Mouse (Mus musculus) hindbrain, postnatal 0 days (tissue): ENCODE measurements around the gene Ankrd13a. TPM values are rescaled to one million over a fixed set of nuclear protein-coding genes. Genes with fewer than 3 reads are reported as not detected.
A peak's percentile ranks its signal among the peaks of the same experiment; 100 is the strongest.

Experiments
- ATAC-seq: fragments of 200-750 bp; cut with Nextera tagmentation; 2 replicates; pipeline ENCODE4 v1.8.0; 2017; ENCODE audit warnings: mild to moderate bottlenecking, moderate TSS enrichment, moderate library complexity
- DNase-seq: peaks from one replicate; pipeline ENCODE4 v3.0.0-alpha.2; 2015; ENCODE audit warnings: low spot score
- H3K27ac ChIP-seq: fragments of 300-500 bp; sonication (generic); 2 replicates; pipeline ENCODE4 v1.5.1; 2014; ENCODE audit warnings: mild to moderate bottlenecking
- H3K27me3 ChIP-seq: fragments of 300-500 bp; sonication (generic); 2 replicates; pipeline ENCODE4 v1.6.1; 2014; ENCODE audit warnings: low read length, mixed read lengths; ENCODE audit not compliant: insufficient read depth
- H3K36me3 ChIP-seq: fragments of 300-500 bp; sonication (generic); 2 replicates; pipeline ENCODE4 v1.6.1; 2014; ENCODE audit warnings: low read length, mixed read lengths; ENCODE audit not compliant: insufficient read depth
- H3K4me1 ChIP-seq: fragments of 300-500 bp; sonication (generic); 2 replicates; pipeline ENCODE4 v1.6.1; 2014; ENCODE audit warnings: antibody characterized with exemption, low read length, mixed read lengths; ENCODE audit not compliant: insufficient read depth
- H3K4me2 ChIP-seq: fragments of 300-500 bp; sonication (generic); 2 replicates; pipeline ENCODE4 v1.6.1; 2014; ENCODE audit warnings: low read depth, mild to moderate bottlenecking, low read length, moderate library complexity, mixed read lengths
- H3K4me3 ChIP-seq: fragments of 300-500 bp; sonication (generic); 2 replicates; pipeline ENCODE4 v1.5.1; 2014; ENCODE audit warnings: low read length
- H3K9ac ChIP-seq: fragments of 300-500 bp; sonication (generic); replicated peaks from 2 replicates; pipeline ENCODE4 v1.6.1; 2014; ENCODE audit warnings: mild to moderate bottlenecking, low read length, moderate library complexity, mixed read lengths
- H3K9me3 ChIP-seq: fragments of 300-500 bp; sonication (generic); 2 replicates; pipeline ENCODE4 v1.6.1; 2016; ENCODE audit warnings: low read length, mixed read lengths
- CTCF ChIP-seq: IDR thresholded peaks from 2 replicates; pipeline ENCODE4 v1.5.1; 2016; ENCODE audit warnings: antibody characterized with exemption, control low read depth, low read depth
- WGBS: fragments of 180-500 bp; shearing (Covaris S2); extraction: QIAGEN DNeasy Blood & Tissue Kit; methylation state at CpG from one replicate; pipeline ENCODE4 v1.1.7; 2014; 5-methylcytosine and 5-hydroxymethylcytosine counted together
- polyA plus RNA-seq: library from polyadenylated mRNA; unstranded; fragments of >200 nt; fragmentation: Nextera tagmentation; extraction: Ambion mirVana; gene quantifications from 2 replicates; pipeline ENCODE4 v1.2.1, GENCODE M21; 2015
- total RNA-seq: library from RNA; depleted of rRNA; stranded (reverse); fragments of >200 nt; gene quantifications from 2 replicates; pipeline ENCODE4 v1.2.3, GENCODE M21; 2014

Gene Ankrd13a
- total and polyA plus RNA-seq, 2 experiments from 2014 or later, result 30.7 to 44.7 TPM

DNA sequence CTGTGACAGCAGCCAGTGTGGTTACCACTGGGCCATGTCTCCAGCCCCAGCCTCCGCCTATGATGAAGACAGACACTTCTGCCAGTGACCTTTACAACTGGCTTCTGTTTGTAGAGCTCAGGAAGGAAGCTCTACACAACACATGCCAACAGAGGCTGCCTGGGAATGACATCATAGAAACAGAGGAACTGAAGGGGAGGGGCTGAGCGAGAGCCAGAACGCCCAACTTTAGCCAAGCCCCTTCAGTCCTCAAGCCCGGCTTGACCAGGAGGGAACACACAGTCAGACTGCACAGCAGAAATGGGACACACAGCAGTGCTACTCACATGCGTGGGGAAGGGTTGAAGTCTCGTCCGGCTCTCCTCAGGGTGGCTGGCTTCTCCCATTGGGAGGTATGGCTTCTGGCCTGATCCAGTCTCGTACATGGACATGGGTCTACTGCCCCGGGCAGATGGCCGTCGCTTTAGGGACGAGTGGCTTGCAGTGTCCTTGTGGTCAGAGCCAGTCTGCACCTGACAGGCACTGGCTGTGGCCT, 35.7 kb upstream of the Ankrd13a start:
- peak overlapping the region; percentile 51; the same call in 1 of the 2 replicates for H3K27ac ChIP-seq
- DNase-seq, result peak; percentile 16
- H3K4me2 ChIP-seq, result no peak overlapping the region
- no peaks in the 10 kb centered on the region for H3K4me1 ChIP-seq
- TF ChIP-seq CTCF, result no peak
- H3K27me3 ChIP-seq, result no peaks in the 10 kb centered on the region
- no peak overlapping the region for H3K9ac ChIP-seq
- H3K36me3 ChIP-seq, result peaks cover 72% of the 10 kb centered on the region
- no peak overlapping the region for H3K4me3 ChIP-seq
- ATAC-seq, result peak; percentile 50
- 83% methylated on average over 12 of the region's 12 CpGs for WGBS
- no peaks in the 10 kb centered on the region for H3K9me3 ChIP-seq

DNA sequence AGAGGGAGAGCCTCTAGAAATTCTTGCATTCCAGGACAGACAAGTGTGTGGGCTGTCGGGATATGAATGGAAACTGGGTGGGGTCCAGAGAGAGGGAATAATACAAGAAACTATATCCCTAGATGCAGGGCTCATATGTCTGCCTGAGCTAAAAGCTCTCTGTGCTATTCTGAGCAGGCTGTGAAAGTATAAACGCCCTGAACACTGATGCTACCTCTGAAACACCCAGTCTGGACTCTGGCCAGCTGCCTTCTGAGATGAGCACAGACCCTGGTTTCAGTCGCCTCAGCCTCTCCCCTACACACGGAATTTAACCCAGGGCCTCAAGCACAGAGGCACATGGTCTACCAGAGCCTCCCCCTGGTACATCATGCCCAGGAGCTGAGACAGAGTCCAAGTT, 33.9 kb upstream of the Ankrd13a start:
- TF ChIP-seq CTCF, result no peak
- H3K4me2 ChIP-seq, result no peak overlapping the region
- no peaks in the 10 kb centered on the region for H3K9me3 ChIP-seq
- no peaks in the 10 kb centered on the region for H3K27me3 ChIP-seq
- no peak overlapping the region for H3K4me3 ChIP-seq
- no peak overlapping the region for H3K9ac ChIP-seq
- H3K4me1 ChIP-seq, result no peaks in the 10 kb centered on the region
- H3K36me3 ChIP-seq, result peaks cover 84% of the 10 kb centered on the region
- DNase-seq, result no peak
- no peak for ATAC-seq
- H3K27ac ChIP-seq, result no peak overlapping the region
- WGBS, result 49% methylated on average over 4 of the region's 4 CpGs

DNA sequence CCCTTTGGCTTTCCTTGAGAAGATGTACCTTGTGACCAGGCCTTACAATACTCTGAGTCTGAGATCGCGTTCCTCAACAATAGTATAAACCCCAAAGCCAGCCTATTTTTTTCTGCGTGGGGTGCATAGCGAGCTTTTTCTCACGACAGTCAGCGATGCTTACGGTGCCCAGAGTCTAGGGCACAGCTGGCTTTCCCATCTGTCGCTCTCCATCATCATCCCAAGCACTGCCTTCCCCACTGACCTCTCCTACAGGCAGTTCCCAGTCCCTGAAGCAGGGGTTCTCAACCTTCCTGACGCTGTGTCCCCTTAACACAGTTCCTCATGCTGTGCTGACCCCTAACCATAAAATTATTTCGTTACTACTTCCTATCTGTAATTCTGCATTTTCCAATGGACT, 31.9 kb upstream of the Ankrd13a start:
- no peak overlapping the region for H3K4me3 ChIP-seq
- peaks cover 73% of the 10 kb centered on the region for H3K36me3 ChIP-seq
- WGBS, result 65% methylated on average over 10 of the region's 10 CpGs
- H3K4me1 ChIP-seq, result no peaks in the 10 kb centered on the region
- 0 out of 2 replicates have a peak, but pooled peaks have one; percentile 6 for TF ChIP-seq CTCF
- no peak overlapping the region for H3K4me2 ChIP-seq
- H3K9me3 ChIP-seq, result no peaks in the 10 kb centered on the region
- ATAC-seq (no peak), DNase-seq (no peak)
- H3K9ac ChIP-seq, result no peak overlapping the region
- H3K27me3 ChIP-seq, result no peaks in the 10 kb centered on the region
- H3K27ac ChIP-seq, result peak overlapping the region; percentile 49; the same call in 1 of the 2 replicates

DNA sequence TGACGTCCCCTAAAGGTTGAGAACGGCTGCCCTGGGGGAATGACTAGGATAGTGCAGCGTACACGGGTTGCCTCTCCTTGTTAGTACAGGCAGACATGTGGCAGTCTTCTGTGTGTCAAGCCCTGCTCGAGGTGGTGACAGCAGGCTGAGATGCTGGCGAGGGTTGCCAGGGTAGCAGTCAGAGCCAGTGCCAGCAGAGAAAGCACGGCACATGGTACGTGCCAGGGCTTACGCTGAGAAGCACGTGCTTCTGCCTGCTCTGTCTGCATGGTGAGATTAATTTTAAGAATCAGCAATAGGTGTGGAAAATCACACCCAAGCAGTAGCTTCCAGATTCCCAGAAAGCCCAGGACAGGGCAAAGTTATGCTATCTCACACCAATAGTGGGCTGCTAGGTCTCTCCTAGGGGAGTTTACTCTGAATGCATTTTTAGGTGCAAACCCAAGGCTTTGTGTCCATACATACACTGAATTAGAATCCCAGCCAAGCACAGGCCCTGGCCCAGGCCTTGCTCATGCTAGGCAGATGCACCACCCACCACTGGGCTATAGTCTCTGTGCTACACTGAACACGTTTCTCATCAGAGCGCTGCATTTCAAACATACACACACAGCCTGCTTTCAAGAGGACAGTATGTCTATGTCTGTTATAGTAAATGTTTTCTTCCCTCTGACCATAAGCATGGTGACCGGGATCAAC, 31.3 kb upstream of the Ankrd13a start:
- TF ChIP-seq CTCF, result no peak
- no peaks in the 10 kb centered on the region for H3K9me3 ChIP-seq
- no peaks in the 10 kb centered on the region for H3K4me1 ChIP-seq
- no peak overlapping the region for H3K9ac ChIP-seq
- no peak overlapping the region for H3K4me2 ChIP-seq
- H3K4me3 ChIP-seq, result no peak overlapping the region
- peak overlapping the region; percentile 49; the same call in 1 of the 2 replicates for H3K27ac ChIP-seq
- H3K36me3 ChIP-seq, result peaks cover 75% of the 10 kb centered on the region
- ATAC-seq (peak; percentile 70), DNase-seq (peak; percentile 70)
- no peaks in the 10 kb centered on the region for H3K27me3 ChIP-seq
- whole genome bisulfite sequencing, result 65% methylated on average over 13 of the region's 13 CpGs

DNA sequence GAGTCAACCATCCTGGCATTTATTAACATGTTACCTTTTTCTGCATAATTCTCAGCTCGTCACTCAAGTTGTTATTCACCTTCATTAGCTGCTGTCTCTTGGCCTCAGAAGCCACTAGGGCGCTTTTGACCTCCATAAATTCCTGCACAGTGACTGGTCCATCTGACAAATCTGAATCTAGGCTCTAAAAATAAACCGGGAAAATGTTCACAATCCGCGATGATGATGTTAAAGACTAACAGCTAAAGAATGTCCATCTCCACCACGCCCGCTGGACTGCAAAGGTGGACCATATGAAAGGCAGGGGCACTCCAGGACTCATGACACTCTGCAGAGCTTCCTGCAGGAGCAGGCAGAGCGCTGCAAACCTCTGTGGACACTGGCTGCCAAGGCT, 30.8 kb upstream of the Ankrd13a start:
- Histone ChIP-seq H3K9me3 (no peaks in the 10 kb centered on the region), H3K4me1 (no peaks in the 10 kb centered on the region), H3K27me3 (no peaks in the 10 kb centered on the region), H3K4me3 (no peak overlapping the region), H3K27ac (no peak overlapping the region), H3K4me2 (no peak overlapping the region), H3K36me3 (peaks cover 77% of the 10 kb centered on the region), H3K9ac (no peak overlapping the region)
- ATAC-seq, result no peak
- DNase-seq, result no peak
- no peak for TF ChIP-seq CTCF
- WGBS, result 92% methylated on average over 8 of the region's 8 CpGs

DNA sequence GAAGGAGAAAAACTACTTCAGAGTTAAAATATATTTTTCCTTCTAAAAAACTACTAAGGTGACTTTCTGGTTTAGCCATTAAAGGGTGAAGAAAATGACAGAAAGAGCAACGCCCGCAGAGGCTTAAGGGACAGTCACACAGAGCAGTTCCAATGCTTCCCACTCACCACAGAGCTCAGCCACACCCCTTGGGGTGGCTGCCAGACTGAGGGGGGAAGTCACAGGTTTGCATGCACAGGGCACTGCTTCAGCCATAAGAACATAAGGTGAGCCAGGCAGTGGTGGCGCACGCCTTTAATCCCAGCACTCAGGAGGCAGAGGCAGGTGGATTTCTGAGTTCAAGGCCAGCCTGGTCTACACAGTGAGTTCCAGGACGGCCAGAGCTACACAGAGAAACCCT, 28.9 kb upstream of the Ankrd13a start:
- peaks cover 65% of the 10 kb centered on the region for H3K36me3 ChIP-seq
- H3K9me3 ChIP-seq, result no peaks in the 10 kb centered on the region
- no peaks in the 10 kb centered on the region for H3K27me3 ChIP-seq
- 82% methylated on average over 5 of the region's 5 CpGs for WGBS
- no peak overlapping the region for H3K4me2 ChIP-seq
- ATAC-seq (no peak), DNase-seq (no peak)
- no peak for TF ChIP-seq CTCF
- no peak overlapping the region for H3K4me3 ChIP-seq
- no peak overlapping the region for H3K9ac ChIP-seq
- H3K27ac ChIP-seq, result no peak overlapping the region
- H3K4me1 ChIP-seq, result no peaks in the 10 kb centered on the region

DNA sequence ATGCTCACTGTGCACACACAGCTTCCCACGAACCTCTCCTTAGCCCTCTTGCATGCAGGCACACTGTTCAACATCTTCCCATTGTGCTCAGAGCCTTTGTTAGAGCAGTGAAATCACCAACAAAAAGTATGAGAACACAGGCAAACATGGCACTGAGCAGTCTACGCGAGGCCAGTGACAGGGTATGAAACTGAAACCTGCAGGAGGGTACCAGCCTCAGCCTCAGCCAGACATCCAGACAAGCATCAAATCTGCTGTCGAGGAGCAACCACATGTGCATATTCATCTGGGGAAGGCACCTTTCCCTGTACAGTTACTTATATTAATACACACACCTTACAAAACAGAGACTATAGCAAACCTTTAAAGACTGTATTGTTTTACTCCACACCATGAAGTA, 27.6 kb upstream of the Ankrd13a start:
- TF ChIP-seq CTCF, result no peak
- ATAC-seq (no peak), DNase-seq (no peak)
- Histone ChIP-seq H3K36me3 (peaks cover 61% of the 10 kb centered on the region), H3K9me3 (no peaks in the 10 kb centered on the region), H3K4me3 (no peak overlapping the region), H3K9ac (no peak overlapping the region), H3K27me3 (no peaks in the 10 kb centered on the region), H3K4me2 (no peak overlapping the region), H3K27ac (no peak overlapping the region), H3K4me1 (no peaks in the 10 kb centered on the region)
- 80% methylated on average over 4 of the region's 4 CpGs for WGBS
